Mouse (Mus musculus) G1E (cell line): ENCODE measurements around the gene Cx3cr1. TPM values are rescaled to one million over a fixed set of nuclear protein-coding genes. Genes with fewer than 3 reads are reported as not detected.

Experiments used
- ATAC-seq: 2 replicates; pipeline ENCODE4 v1.8.0; 2016; ENCODE audit warnings: mild to moderate bottlenecking; ENCODE audit not compliant: insufficient number of reproducible peaks, poor library complexity, low FRiP score, severe bottlenecking; ENCODE audit errors: extremely low read depth
- DNase-seq: peaks from one replicate; pipeline ENCODE4 v3.0.0; 2012; ENCODE audit warnings: low spot score
- H3K27me3 ChIP-seq: 2 replicates; pipeline ENCODE4 v1.6.1; 2012; ENCODE audit warnings: mild to moderate bottlenecking, low read length, inconsistent platforms; ENCODE audit not compliant: insufficient read depth
- H3K36me3 ChIP-seq: replicated peaks from 2 replicates; pipeline ENCODE3; 2012; ENCODE audit warnings: mild to moderate bottlenecking, inconsistent platforms
- H3K4me1 ChIP-seq: 2 replicates; pipeline ENCODE4 v1.6.1; 2012; ENCODE audit warnings: low read depth, low read length, inconsistent platforms, mixed read lengths; ENCODE audit not compliant: insufficient read depth
- H3K4me3 ChIP-seq: 2 replicates; pipeline ENCODE4 v1.5.1; 2012; ENCODE audit warnings: low read depth, mild to moderate bottlenecking, inconsistent platforms, low read length, moderate library complexity, mixed read lengths
- H3K9me3 ChIP-seq: replicated peaks from 2 replicates; pipeline ENCODE4 v1.6.1; 2012; ENCODE audit warnings: inconsistent platforms
- CTCF ChIP-seq: IDR thresholded peaks from 2 replicates; pipeline ENCODE4 v1.5.1; 2012; ENCODE audit warnings: low read depth, low read length, inconsistent platforms, mixed read lengths
- GATA1 ChIP-seq: IDR thresholded peaks from 2 replicates; pipeline ENCODE4 v1.6.1; 2012; ENCODE audit warnings: borderline replicate concordance, low read length, inconsistent platforms, mixed read lengths
- GATA2 ChIP-seq: IDR thresholded peaks from 2 replicates; pipeline ENCODE4 v1.6.1; 2012; ENCODE audit warnings: low read depth, low read length, inconsistent platforms, borderline replicate concordance
- POLR2AphosphoS5 ChIP-seq: IDR thresholded peaks from 2 replicates; pipeline ENCODE4 v1.6.1; 2012; ENCODE audit warnings: low read depth, low read length, inconsistent platforms; ENCODE audit not compliant: insufficient replicate concordance
- TAL1 ChIP-seq: conservative IDR thresholded peaks from 2 replicates; pipeline ENCODE4 v1.6.1; 2012; ENCODE audit warnings: low read depth, low read length, inconsistent platforms, mixed read lengths
- polyA plus RNA-seq: library from polyadenylated mRNA; stranded (reverse); fragments of >175 nt; gene quantifications from 2 replicates; pipeline ENCODE4 v1.2.3, GENCODE M21; 2012
- total RNA-seq, 2 experiments: library from RNA; stranded (forward) in 1 of 2; stranded (reverse) in 1 of 2; fragments of 200-1000 nt in 1 of 2; fragments of >200 nt in 1 of 2; fragmentation: Nextera tagmentation in 1 of 2; gene quantifications; 2 replicates each; pipeline ENCODE4 v1.2.3; 2014 to 2017

Gene Cx3cr1
- total and polyA plus RNA-seq, 3 experiments = 0.22 TPM; not detected in 2

DNA sequence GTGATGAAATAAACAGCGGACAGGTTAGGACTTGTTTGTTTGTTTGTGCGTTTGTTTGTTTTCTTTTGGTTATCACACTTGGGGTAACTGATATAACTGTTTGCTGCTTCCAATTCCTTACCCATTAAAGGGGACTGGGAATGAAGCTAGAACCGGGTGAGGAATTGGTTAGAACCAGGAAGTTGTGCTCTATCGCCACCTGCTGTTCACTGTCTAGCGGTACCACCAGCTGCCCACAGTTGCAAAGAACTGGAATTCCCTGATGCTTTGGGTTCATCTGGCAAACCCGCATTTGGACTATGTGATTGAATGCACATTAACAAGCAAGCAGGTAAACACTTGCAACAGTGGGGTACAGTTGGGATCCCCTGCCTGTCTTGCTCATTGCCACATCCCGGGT lies 29.0 kb upstream of the Cx3cr1 start:
- H3K4me1 ChIP-seq = peaks cover 8% of the 10 kb centered on the region; the same call in 1 of the 2 replicates
- ATAC-seq (peak; percentile 40; the same call in 1 of the 2 replicates), DNase-seq (peak; percentile 31)
- H3K27me3 ChIP-seq = peaks cover under 1% of the 10 kb centered on the region; the same call in 1 of the 2 replicates
- no peaks in the 10 kb centered on the region for H3K36me3 ChIP-seq
- H3K4me3 ChIP-seq = no peak overlapping the region
- peaks cover 6% of the 10 kb centered on the region for H3K9me3 ChIP-seq
- no peak for TF ChIP-seq POLR2AphosphoS5
- TF ChIP-seq GATA2 = no peak
- TF ChIP-seq GATA1 = no peak
- TF ChIP-seq TAL1 = no peak
- peak; percentile 64 for TF ChIP-seq CTCF

DNA sequence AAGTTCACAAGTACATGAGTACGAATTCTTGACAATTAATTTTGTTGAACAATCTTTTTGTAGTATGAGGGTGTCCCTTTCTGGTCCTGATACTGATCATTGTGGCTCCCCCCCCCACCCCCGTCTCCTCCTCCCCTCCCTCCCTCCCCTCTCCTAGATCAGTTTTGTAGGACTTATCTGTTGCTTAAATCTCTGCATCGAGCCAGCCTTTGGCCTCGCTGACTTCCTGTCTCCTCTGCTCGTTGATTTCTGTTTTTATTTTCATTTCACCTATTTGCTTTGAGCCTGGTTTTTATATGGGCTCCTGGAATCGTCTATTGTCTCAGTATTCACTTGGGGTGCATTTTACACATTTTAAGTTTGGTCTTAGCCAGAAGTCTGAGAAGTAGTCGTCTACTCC lies 26.2 kb upstream of the Cx3cr1 start:
- Histone ChIP-seq H3K36me3 (no peaks in the 10 kb centered on the region), H3K27me3 (peaks cover 6% of the 10 kb centered on the region), H3K4me1 (peaks cover 8% of the 10 kb centered on the region; the same call in 1 of the 2 replicates), H3K4me3 (no peak overlapping the region), H3K9me3 (no peaks in the 10 kb centered on the region)
- DNase-seq (no peak), ATAC-seq (no peak)
- TF ChIP-seq GATA1 (no peak), CTCF (no peak), GATA2 (no peak), POLR2AphosphoS5 (no peak), TAL1 (no peak)

DNA sequence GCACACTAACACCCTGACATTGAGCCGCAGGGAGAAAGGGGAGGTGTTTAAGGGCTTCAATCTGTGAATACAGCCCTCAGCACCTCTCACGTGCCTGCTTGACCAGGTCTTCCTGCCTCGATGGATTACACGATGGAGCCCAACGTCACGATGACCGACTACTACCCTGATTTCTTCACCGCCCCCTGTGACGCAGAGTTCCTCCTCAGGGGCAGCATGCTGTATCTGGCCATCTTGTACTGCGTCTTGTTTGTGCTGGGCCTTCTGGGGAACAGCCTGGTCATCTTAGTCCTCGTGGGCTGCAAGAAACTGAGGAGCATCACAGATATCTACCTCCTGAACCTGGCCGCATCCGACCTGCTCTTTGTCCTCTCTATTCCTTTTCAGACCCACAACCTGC lies 24.0 kb upstream of the Cx3cr1 start:
- ATAC-seq = no peak
- H3K27me3 ChIP-seq = peaks cover 6% of the 10 kb centered on the region
- no peaks in the 10 kb centered on the region for H3K9me3 ChIP-seq
- no peak for DNase-seq
- H3K4me3 ChIP-seq = no peak overlapping the region
- no peaks in the 10 kb centered on the region for H3K36me3 ChIP-seq
- peaks cover 5% of the 10 kb centered on the region; the same call in 1 of the 2 replicates for H3K4me1 ChIP-seq
- TF ChIP-seq GATA1 (no peak), GATA2 (no peak), TAL1 (no peak), POLR2AphosphoS5 (no peak), CTCF (no peak)

DNA sequence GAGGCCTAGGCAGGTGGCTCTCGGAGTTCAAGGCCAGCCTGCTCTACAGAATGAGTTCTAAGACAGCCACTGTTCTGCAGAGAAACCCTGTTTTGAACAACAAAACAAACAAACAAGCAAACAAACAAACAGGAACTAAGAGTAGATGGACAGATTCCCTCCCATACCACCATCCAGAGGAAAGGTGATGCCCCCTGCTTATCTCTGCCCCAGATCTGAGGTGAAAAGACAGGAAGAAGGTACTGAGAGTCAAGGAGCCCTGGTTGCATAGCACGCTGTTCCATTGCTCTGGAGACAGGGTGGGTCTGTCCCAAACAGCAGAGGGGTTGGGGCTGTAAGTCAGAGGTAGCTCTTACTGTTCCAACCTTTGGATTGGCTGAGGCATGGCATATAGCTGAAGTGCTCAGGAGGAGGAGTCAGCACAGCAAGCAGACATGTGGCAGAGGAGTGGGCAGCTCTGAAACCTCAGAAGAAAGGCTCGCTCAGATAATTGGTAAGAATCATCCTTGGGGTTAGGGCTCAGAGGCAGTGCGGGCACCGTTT lies 22.1 kb upstream of the Cx3cr1 start, which contains the start of gene Ccr8:
Gene Ccr8, plus strand, starts transcription at position 419 of the 543 bp plus-strand sequence.
- Histone ChIP-seq H3K27me3 (peaks cover 9% of the 10 kb centered on the region), H3K4me1 (no peaks in the 10 kb centered on the region; the same call in 1 of the 2 replicates), H3K4me3 (no peak within 1 kb of the TSS), H3K9me3 (no peaks in the 10 kb centered on the region), H3K36me3 (no peaks in the 10 kb centered on the region)
- TF ChIP-seq TAL1 = no peak
- TF ChIP-seq POLR2AphosphoS5 = no peak
- no peak for TF ChIP-seq GATA1
- TF ChIP-seq GATA2 = no peak
- TF ChIP-seq CTCF = no peak
- no peak for ATAC-seq
- no peak for DNase-seq

DNA sequence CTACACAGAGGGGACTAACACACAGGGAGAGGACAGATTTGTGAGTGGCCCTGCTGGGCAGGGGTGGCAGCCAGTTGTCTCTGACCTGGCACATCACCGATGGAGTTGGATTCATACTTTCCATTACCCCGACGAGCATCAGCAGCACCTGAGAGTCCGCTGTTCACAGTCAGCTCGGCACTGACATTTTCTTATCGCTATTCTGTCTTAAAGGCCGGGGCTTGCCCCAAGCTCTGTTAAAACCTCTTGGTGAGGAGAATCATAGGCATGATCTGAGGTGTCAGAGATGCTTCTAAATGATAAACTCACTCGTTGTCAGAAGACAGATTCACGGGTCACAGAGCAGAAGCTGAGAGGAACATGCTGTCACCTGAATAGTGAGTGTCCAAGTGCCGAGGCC lies 21.4 kb upstream of the Cx3cr1 start:
- Histone ChIP-seq H3K9me3 (no peaks in the 10 kb centered on the region), H3K4me1 (no peaks in the 10 kb centered on the region; the same call in 1 of the 2 replicates), H3K36me3 (no peaks in the 10 kb centered on the region), H3K27me3 (peaks cover 9% of the 10 kb centered on the region), H3K4me3 (no peak overlapping the region)
- ATAC-seq (no peak), DNase-seq (no peak)
- TF ChIP-seq TAL1 (no peak), POLR2AphosphoS5 (no peak), GATA1 (no peak), CTCF (no peak), GATA2 (no peak)

DNA sequence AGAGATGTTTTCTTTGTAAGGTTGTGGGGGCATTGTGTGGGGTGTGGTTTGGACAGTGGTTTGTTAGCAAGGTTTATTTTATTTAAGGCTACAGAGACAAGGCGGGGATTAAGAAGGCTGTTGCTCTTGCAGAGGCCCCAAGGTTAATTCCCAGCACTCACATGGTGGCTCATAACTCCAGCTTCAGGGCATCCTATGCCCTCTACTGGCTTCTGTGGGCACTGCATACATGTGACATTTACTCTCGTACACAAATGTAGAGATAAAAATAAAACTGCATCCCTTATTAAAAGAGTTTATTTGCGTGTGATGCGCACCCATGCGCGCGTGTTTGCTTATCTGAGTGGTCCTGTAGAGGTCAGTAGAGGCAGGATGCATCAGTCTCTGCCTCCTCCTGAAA lies 19.4 kb upstream of the Cx3cr1 start:
- peaks cover 9% of the 10 kb centered on the region for H3K27me3 ChIP-seq
- no peak for DNase-seq
- no peaks in the 10 kb centered on the region for H3K36me3 ChIP-seq
- no peaks in the 10 kb centered on the region for H3K9me3 ChIP-seq
- H3K4me3 ChIP-seq = no peak overlapping the region
- TF ChIP-seq CTCF (no peak), GATA1 (no peak), POLR2AphosphoS5 (no peak), TAL1 (no peak), GATA2 (no peak)
- ATAC-seq = no peak
- H3K4me1 ChIP-seq = no peaks in the 10 kb centered on the region
